ENCODE assay signal across 8 mouse cellular contexts in genomic region chr11:117256088-117256487, GRCm38 (mm10). TPM values are rescaled to one million over a fixed set of nuclear protein-coding genes. Genes with fewer than 3 reads are reported as not detected.
A peak's percentile ranks its signal among the peaks of the same experiment; 100 is the strongest.
DNase-seq lines count a peak whose midpoint lies in the region; ATAC-seq and TF ChIP-seq lines count a peak whose summit lies in the region.

No protein-coding gene starts in this region.

- H3K9me3 ChIP-seq in hindbrain, embryonic 10.5 days: no peaks in the 10 kb centered on the region
- H3K9me3 ChIP-seq in hindbrain, embryonic 12.5 days (replicated peaks): no peaks in the 10 kb centered on the region
- H3K9me3 ChIP-seq in heart, postnatal 0 days (replicated peaks; ENCODE audit: control insufficient read depth, low read length): no peaks in the 10 kb centered on the region

- no peak for ATAC-seq in hindbrain, embryonic 12.5 days (ENCODE audit: low FRiP score)
- ATAC-seq in heart, postnatal 0 days (ENCODE audit: insufficient read depth, low read depth): 0 out of 2 replicates have a peak, but pooled peaks have one; percentile 34
- ATAC-seq in megakaryocyte progenitor cell, adult 5-6 weeks (replicated peaks; ENCODE audit: poor library complexity): no peak

- no peak for DNase-seq in hindbrain, embryonic 10.5 days (ENCODE audit: low spot score)
- no peak for DNase-seq in spleen, adult 2 months (ENCODE audit: low read depth in 1 of 2, low spot score in 2 of 2)
- DNase-seq in spleen, postnatal 10 days (ENCODE audit: low spot score in 2 of 2): no peak
- DNase-seq in heart, postnatal 0 days (ENCODE audit: low spot score): no peak
- DNase-seq in natural killer cell, adult 2 months (ENCODE audit: low spot score in 2 of 2): no peak
- DNase-seq in cerebellum, adult 11 months: no peak

- H3K4me2 ChIP-seq in hindbrain, embryonic 12.5 days (replicated peaks): no peak overlapping the region
- H3K4me2 ChIP-seq in heart, postnatal 0 days (ENCODE audit: low read depth, low read length): no peak overlapping the region

- H3K9ac ChIP-seq in hindbrain, embryonic 12.5 days: no peak overlapping the region
- no peak overlapping the region for H3K9ac ChIP-seq in heart, postnatal 0 days (replicated peaks; ENCODE audit: low read depth, low read length)

- no peak for TF ChIP-seq CTCF in spleen, adult 2 months (IDR thresholded peaks at IDR 0.05; ENCODE audit: extremely low read depth, insufficient read depth, insufficient read length, insufficient replicate concordance)
- TF ChIP-seq CTCF in heart, postnatal 0 days (IDR thresholded peaks at IDR 0.05; ENCODE audit: low read depth): no peak

- no peaks in the 10 kb centered on the region for H3K36me3 ChIP-seq in hindbrain, embryonic 10.5 days
- no peaks in the 10 kb centered on the region for H3K36me3 ChIP-seq in hindbrain, embryonic 12.5 days
- no peaks in the 10 kb centered on the region for H3K36me3 ChIP-seq in spleen, adult 2 months (ENCODE audit: control insufficient read depth, insufficient read depth, low read length)
- no peaks in the 10 kb centered on the region for H3K36me3 ChIP-seq in heart, postnatal 0 days (replicated peaks; ENCODE audit: control insufficient read depth, insufficient read depth, low read length)

- H3K27ac ChIP-seq in hindbrain, embryonic 10.5 days: 0 out of 2 replicates have a peak overlapping the region, but pooled peaks have one; percentile 2
- no peak overlapping the region for H3K27ac ChIP-seq in hindbrain, embryonic 12.5 days
- peak overlapping the region; percentile 5; the same call in 1 of the 2 replicates for H3K27ac ChIP-seq in spleen, adult 2 months (ENCODE audit: insufficient read depth, low read length)
- 0 out of 2 replicates have a peak overlapping the region, but pooled peaks have one; percentile 7 for H3K27ac ChIP-seq in heart, postnatal 0 days (ENCODE audit: low read depth)

- WGBS in hindbrain, embryonic 10.5 days: 76% methylated on average over 9 of the region's 9 CpGs
- WGBS in hindbrain, embryonic 12.5 days: 63% methylated on average over 9 of the region's 9 CpGs
- WGBS in spleen, adult 2 months: 94% methylated on average over 9 of the region's 9 CpGs
- WGBS in heart, postnatal 0 days: 69% methylated on average over 9 of the region's 9 CpGs

- H3K27me3 ChIP-seq in hindbrain, embryonic 10.5 days (ENCODE audit: insufficient read depth, poor library complexity, severe bottlenecking): no peaks in the 10 kb centered on the region
- H3K27me3 ChIP-seq in hindbrain, embryonic 12.5 days: no peaks in the 10 kb centered on the region
- H3K27me3 ChIP-seq in spleen, adult 2 months (ENCODE audit: control insufficient read depth, insufficient read depth, low read length): no peaks in the 10 kb centered on the region
- H3K27me3 ChIP-seq in heart, postnatal 0 days (ENCODE audit: control insufficient read depth, insufficient read depth, low read length): no peaks in the 10 kb centered on the region

- TF ChIP-seq EP300 in heart, postnatal 0 days (IDR thresholded peaks at IDR 0.05; ENCODE audit: low read depth): no peak

- H3K4me3 ChIP-seq in hindbrain, embryonic 10.5 days: no peak overlapping the region
- H3K4me3 ChIP-seq in hindbrain, embryonic 12.5 days: no peak overlapping the region
- H3K4me3 ChIP-seq in spleen, adult 2 months (ENCODE audit: extremely low read depth, insufficient read depth, insufficient read length): no peak overlapping the region
- H3K4me3 ChIP-seq in heart, postnatal 0 days (ENCODE audit: low read depth, low read length): no peak overlapping the region

- no peak for TF ChIP-seq POLR2A in spleen, adult 2 months (IDR thresholded peaks at IDR 0.05; ENCODE audit: low read depth, low read length)

- peaks cover 54% of the 10 kb centered on the region for H3K4me1 ChIP-seq in hindbrain, embryonic 10.5 days (replicated peaks)
- H3K4me1 ChIP-seq in hindbrain, embryonic 12.5 days: peaks cover 17% of the 10 kb centered on the region
- H3K4me1 ChIP-seq in spleen, adult 2 months (ENCODE audit: control insufficient read depth, insufficient read depth, insufficient read length): no peaks in the 10 kb centered on the region
- no peaks in the 10 kb centered on the region for H3K4me1 ChIP-seq in heart, postnatal 0 days (ENCODE audit: control insufficient read depth, insufficient read depth)

RNA-seq across cellular contexts. Expression of gene Sept9, which starts 56.6 kb away (rescaled TPM):
- 186 and 206 TPM in 2 replicates for polyA plus RNA-seq in hindbrain, embryonic 10.5 days (2016; fragmentation: Nextera tagmentation; extraction: Ambion mirVana)
- 165 and 179 TPM in 2 replicates for polyA plus RNA-seq in hindbrain, embryonic 12.5 days (2016; fragmentation: Nextera tagmentation; extraction: Ambion mirVana)
- 44.6 and 45.3 TPM in 2 replicates for polyA plus RNA-seq in spleen, adult 2 months (2012; rRNA removed)
- 57.8 and 64.2 TPM in 2 replicates for total RNA-seq in heart, postnatal 0 days (2014; rRNA removed; ENCODE audit: low replicate concordance)
- polyA plus RNA-seq in heart, postnatal 0 days (2015; fragmentation: Nextera tagmentation; extraction: Ambion mirVana): 30.5 and 31.6 TPM in 2 replicates
- 73.7 and 81.7 TPM in 2 replicates for total RNA-seq in megakaryocyte progenitor cell, adult 5-6 weeks (2015)
- total RNA-seq in megakaryocyte progenitor cell, adult 5-6 weeks (2017): 140 and 159 TPM in 2 replicates
